Mouse (Mus musculus): ENCODE data around the gene Vcl. TPM values are rescaled to one million over a fixed set of nuclear protein-coding genes. Genes with fewer than 3 reads are reported as not detected.

The Vcl gene
- polyA plus RNA-seq, 1 experiment from 2014 or later = 36.4 TPM

DNA sequence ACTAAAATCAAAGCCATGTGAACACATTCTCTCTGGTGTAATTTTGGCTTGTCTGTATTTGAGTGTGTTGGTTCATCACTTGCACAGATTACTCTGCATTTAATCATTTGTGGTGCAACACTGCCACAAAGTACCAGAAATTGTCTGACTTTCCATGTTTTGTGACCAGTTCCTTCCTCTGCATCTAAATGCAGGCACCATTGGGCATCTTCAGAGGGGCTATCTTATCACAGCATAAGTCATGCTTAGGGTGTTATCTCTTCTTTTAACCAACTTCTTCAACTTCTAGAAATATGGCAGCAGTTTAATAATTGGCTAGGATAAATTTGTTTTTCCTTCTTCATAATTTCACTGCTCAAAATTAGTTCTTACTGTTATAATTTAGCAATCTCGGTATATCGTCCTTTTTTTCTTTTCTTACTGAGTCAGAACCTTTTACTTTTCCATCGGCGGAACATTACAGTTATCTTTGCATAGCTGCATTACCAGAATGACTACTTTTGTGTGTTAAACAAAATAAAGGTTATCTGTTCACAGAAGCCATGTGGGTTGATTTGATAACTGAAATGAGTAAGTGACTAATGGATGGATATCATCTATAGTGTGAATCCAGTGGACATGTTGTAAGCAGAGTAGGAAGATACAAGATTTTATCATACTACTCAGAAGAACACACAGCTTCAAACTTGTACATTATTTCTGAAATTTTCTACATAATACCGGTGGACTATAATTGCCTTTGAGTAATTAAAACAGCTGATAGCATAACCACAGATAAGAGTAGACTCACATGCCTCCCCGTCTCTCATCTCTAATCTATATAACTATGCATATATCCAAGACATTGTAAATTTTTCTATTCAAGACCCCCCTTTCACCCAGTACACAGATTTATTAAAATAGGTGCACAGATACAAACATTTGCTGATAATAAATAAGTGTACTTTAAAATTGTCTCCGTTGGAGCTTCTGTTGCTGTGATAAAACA, 12.3 kb upstream of the Vcl start:
- 87% methylated on average over 7 of the region's 7 CpGs for WGBS
- no peak overlapping the region for H3K4me3 ChIP-seq
- H3K27me3 ChIP-seq = no peaks in the 10 kb centered on the region
- H3K36me3 ChIP-seq = no peaks in the 10 kb centered on the region
- H3K4me1 ChIP-seq = no peaks in the 10 kb centered on the region
- no peak for ATAC-seq (ENCODE audit: insufficient number of reproducible peaks, insufficient read depth, low FRiP score, low TSS enrichment, low read depth)
- H3K9ac ChIP-seq = no peak overlapping the region
- no peak overlapping the region for H3K4me2 ChIP-seq
- H3K9me3 ChIP-seq = no peaks in the 10 kb centered on the region
- H3K27ac ChIP-seq = no peak overlapping the region

DNA sequence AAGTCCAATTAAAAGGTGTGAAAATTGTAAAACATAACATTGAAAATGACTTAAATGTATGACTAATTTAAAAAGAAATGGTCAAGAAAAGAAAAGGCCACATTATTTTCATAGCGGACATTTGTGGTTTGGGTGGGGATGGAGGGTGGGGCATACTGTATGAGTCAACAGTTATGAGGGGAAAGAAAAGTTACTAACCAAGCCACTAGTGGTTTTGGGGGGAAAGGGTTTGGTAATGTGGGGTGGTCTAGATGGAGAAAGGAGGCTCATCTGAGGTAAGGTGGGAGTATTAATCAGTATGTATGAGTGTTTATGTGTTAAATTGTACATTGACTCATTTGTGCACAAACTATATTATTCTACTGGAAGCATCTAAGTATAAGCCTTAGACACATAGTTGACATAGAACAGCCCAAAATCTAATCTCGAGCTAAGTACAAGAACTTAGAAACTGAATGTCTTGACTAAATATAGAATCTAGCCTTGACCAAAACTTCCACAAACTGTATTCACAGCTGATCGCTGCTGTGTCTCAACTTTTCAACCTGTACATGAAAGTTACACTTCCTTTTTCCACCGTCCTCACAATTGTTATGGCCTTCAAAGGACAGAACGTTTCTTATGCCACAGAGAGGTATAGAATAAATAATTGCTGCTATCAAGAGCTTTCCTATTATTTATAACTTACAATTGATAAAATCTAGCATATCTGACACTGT, 5.0 kb upstream of the Vcl start:
- no peak overlapping the region for H3K9ac ChIP-seq
- peaks cover 4% of the 10 kb centered on the region; the same call in 1 of the 2 replicates for H3K4me1 ChIP-seq
- no peak overlapping the region for H3K4me2 ChIP-seq
- H3K4me3 ChIP-seq = no peak overlapping the region
- H3K27me3 ChIP-seq = no peaks in the 10 kb centered on the region
- H3K36me3 ChIP-seq = no peaks in the 10 kb centered on the region
- 83% methylated on average over 5 of the region's 5 CpGs for WGBS
- no peak for ATAC-seq (ENCODE audit: insufficient number of reproducible peaks, insufficient read depth, low FRiP score, low TSS enrichment, low read depth)
- no peak overlapping the region for H3K27ac ChIP-seq
- H3K9me3 ChIP-seq = no peaks in the 10 kb centered on the region

DNA sequence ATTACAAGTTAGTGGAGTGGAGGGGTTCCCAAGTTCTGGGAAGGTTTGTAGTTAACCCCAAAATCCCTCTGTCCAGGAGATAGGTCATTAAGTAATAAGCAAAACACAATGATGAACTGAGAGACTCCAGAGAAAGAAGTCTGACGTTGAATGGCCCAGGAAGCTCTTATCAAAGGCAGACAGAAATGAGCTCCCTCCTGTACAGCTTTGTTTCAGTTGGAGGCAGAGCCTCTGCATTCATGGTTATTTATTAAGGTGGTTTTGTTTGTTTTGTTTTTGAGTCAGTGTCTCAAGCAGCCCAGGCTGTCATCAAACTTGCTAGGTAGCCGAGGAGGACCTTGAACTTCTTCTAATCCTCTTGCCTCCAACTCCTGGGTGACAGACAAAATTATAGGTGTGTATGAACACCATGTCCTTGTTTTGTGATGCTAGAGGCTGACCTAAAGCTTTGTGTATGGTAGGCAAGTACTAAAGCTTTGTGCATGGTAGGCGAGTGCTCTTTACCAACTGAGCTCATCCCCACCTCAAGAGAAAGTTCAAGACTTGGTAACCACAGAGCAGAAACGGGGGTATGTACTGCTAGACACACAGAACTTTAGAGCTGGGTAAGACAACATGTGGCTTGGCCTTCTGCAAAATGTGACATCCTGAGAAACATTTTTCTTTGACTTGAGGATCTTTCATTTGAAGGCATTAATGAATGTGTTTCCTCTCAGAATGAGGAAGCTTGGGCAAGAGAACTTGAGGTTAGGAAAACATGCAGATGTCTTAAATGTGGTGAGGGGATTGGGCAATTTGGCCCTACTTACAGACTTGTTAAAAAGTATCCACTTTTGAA, 1.5 kb upstream of the Vcl start:
- WGBS = 85% methylated on average over 4 of the region's 4 CpGs
- H3K4me3 ChIP-seq = no peak overlapping the region
- no peak overlapping the region for H3K27ac ChIP-seq
- no peak overlapping the region for H3K4me2 ChIP-seq
- H3K4me1 ChIP-seq = peaks cover 21% of the 10 kb centered on the region
- H3K27me3 ChIP-seq = no peaks in the 10 kb centered on the region
- H3K36me3 ChIP-seq = no peaks in the 10 kb centered on the region
- no peaks in the 10 kb centered on the region for H3K9me3 ChIP-seq
- H3K9ac ChIP-seq = no peak overlapping the region
- ATAC-seq (ENCODE audit: insufficient number of reproducible peaks, insufficient read depth, low FRiP score, low TSS enrichment, low read depth) = no peak

DNA sequence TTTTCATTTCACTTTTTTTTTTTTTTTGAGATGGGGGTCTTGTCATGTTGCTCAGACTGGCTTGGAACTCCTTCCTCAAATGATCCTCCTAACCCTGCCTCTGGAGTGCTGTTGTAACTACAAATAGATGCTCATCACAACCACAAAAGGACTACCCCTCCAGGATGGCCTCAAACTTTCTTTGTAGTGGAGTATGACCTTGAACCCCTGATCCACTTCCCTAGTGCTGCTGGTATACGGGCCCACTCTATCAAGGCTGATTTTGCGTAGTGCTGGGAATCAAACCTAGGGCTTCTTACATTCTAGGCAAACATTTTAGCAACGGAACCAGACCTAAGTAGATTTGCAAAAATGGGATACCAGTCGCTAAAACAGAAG, 901 bp upstream of the Vcl start:
- Histone ChIP-seq H3K27ac (peak overlapping the region; percentile 75; the same call in 1 of the 2 replicates), H3K36me3 (no peaks in the 10 kb centered on the region), H3K4me3 (peak overlapping the region; percentile 72), H3K9ac (peak overlapping the region; percentile 72; the same call in 1 of the 2 replicates), H3K27me3 (no peaks in the 10 kb centered on the region), H3K9me3 (no peaks in the 10 kb centered on the region), H3K4me1 (peaks cover 21% of the 10 kb centered on the region), H3K4me2 (peak overlapping the region; percentile 86)
- WGBS = 17% methylated on average over 4 of the region's 4 CpGs
- ATAC-seq (ENCODE audit: insufficient number of reproducible peaks, insufficient read depth, low FRiP score, low TSS enrichment, low read depth) = no peak

DNA sequence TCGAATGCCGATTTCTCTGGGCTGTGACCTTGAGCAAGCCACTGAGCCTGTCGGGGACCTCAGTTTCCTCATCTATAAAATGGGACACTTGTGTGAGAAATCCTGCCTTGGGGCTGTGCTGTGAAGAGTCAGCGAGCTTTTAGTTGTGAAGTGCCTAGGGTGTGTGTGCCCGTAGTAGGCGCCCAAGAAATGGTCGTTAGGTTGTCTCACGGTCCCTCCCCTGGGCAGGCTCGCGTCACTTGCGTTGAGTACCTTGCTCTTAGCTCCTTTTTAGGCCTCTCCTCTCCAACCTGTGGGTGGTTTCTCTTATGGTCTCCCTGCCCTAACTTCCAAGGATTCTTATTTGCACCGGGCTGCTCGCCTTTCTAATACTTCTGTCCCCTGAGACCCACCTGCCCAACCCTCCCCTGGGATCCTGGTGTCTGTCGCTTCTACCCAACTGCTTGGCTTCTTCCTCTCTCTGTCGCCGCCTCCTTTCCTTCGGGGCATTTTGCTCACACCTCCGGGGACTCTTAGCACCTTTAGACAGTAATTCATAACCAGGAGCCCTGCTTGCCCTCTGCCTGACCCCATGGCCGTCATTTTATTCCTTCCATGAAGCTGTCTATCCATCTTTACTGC, 726 bp downstream of the Vcl start:
- Histone ChIP-seq H3K4me3 (peak overlapping the region; percentile 72), H3K36me3 (no peaks in the 10 kb centered on the region), H3K4me2 (peak overlapping the region; percentile 86), H3K27ac (peak overlapping the region; percentile 62), H3K4me1 (peaks cover 21% of the 10 kb centered on the region), H3K9ac (peak overlapping the region; percentile 72), H3K9me3 (no peaks in the 10 kb centered on the region), H3K27me3 (no peaks in the 10 kb centered on the region)
- no peak for ATAC-seq (ENCODE audit: insufficient number of reproducible peaks, insufficient read depth, low FRiP score, low TSS enrichment, low read depth)
- 1% methylated on average over 19 of the region's 19 CpGs for WGBS

DNA sequence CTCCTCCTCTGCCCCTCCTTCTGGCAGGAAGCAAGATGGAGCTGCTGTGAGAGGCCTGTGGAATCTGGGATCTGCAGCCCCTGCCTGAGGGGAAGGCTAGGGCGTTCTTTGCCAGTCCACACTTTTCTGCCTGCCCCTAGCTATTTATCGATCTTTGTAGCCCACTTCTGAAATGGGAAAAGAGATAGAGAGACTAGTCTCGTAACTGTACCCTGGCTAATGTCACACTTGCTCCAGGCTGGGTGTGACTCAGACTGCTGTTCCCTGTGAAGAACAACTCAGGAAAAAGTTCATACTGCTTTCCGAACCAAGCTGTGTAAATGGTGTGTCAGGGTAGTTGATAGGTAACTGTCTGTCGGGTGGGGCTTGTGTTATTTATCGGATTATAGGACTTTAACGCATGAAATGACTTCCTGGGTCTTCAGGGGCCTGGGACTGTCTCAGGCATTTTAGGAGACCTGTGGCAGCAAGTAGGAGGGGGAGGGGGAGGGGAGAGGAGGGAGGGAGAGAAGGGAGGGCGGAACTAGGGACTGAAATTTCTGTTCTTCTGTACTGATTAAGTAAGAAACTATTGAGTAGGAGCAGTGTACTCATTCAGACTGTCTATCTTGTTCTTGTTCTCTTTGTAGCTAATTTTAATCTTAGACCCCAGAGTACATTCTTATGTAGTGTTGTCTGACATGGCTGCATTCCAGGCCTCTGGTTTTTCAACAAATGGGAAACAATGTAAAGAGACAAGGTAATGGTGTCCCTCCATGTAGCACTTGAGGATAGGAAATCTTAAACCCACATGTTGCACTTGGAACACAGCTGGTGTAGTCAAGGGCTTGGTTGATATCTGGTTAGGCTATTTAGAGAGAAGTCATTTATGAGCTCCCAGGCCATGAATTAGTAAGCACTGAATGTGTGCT, 1.5 kb downstream of the Vcl start:
- Histone ChIP-seq H3K9me3 (no peaks in the 10 kb centered on the region), H3K4me1 (peaks cover 21% of the 10 kb centered on the region), H3K4me2 (peak overlapping the region; percentile 86), H3K4me3 (peak overlapping the region; percentile 72), H3K27me3 (no peaks in the 10 kb centered on the region), H3K9ac (peak overlapping the region; percentile 72), H3K27ac (0 out of 2 replicates have a peak overlapping the region, but pooled peaks have one; percentile 62), H3K36me3 (no peaks in the 10 kb centered on the region)
- 23% methylated on average over 8 of the region's 8 CpGs for WGBS
- ATAC-seq (ENCODE audit: insufficient number of reproducible peaks, insufficient read depth, low FRiP score, low TSS enrichment, low read depth) = no peak

DNA sequence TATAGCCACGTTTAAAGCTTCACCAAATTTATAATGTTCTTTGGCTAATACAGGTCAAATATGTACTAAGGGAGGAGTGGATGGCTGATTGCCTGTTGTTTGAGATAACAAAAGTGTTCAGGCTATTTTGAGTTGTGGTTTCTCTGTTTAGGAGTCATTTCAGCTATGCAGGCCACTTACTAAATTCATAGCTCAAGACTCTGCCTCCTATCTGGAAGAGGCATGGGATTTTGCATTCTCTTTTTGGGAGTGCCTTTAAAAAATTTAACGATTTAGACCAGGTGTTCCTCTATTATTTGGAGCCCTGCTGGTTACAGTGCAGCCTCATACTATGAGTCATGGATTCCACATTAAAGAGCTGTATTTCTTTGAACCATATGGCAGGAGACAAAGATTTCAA, 9.2 kb downstream of the Vcl start:
- 56% methylated on average over 2 of the region's 2 CpGs for WGBS
- Histone ChIP-seq H3K27ac (no peak overlapping the region), H3K4me1 (peaks cover 10% of the 10 kb centered on the region), H3K4me3 (no peak overlapping the region), H3K4me2 (no peak overlapping the region), H3K9me3 (no peaks in the 10 kb centered on the region), H3K9ac (0 out of 2 replicates have a peak overlapping the region, but pooled peaks have one; percentile 40), H3K36me3 (no peaks in the 10 kb centered on the region), H3K27me3 (no peaks in the 10 kb centered on the region)
- no peak for ATAC-seq (ENCODE audit: insufficient number of reproducible peaks, insufficient read depth, low FRiP score, low TSS enrichment, low read depth)

DNA sequence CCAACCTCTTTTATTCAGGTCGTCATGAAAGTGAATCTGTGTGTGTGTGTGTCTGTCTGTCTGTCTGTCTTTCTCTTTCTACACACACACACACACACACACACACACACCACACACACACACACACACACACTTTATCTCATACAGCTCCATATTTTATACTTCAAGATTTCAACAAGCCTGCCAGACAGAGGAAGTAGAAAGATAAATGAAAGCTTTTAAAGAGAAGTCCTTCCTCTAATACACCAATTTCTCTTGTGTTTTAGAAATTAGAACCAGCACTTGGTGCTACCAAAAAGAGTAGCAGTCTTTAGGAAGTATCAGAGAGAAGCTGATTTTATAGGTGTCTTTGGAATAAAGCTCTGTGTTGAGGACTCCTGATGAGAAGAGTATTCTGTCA, 9.7 kb downstream of the Vcl start:
- Histone ChIP-seq H3K36me3 (no peaks in the 10 kb centered on the region), H3K4me2 (no peak overlapping the region), H3K27me3 (no peaks in the 10 kb centered on the region), H3K9me3 (no peaks in the 10 kb centered on the region), H3K9ac (no peak overlapping the region), H3K27ac (no peak overlapping the region), H3K4me3 (no peak overlapping the region), H3K4me1 (peaks cover 10% of the 10 kb centered on the region)
- ATAC-seq (ENCODE audit: insufficient number of reproducible peaks, insufficient read depth, low FRiP score, low TSS enrichment, low read depth) = no peak
- 44% methylated on average over 1 of the region's 1 CpGs for WGBS

DNA sequence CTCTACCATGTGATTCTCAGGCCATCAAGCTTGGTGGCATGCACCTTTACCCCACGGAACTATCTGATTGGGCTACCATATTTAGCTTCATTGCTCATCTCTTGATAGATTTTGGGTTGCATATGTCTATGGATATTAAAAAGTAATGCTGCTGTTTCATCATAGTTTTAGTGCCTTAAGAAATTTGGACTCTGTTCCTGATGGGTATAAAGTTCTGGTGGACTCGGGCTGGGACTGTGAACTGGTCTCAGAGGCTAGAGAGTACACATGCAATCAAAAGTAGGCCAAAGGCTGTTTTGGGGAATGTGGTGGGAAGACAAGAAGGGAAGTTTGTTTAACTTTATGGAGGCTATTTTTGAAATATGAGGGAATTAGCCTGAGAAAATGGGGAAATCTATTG, 16.1 kb downstream of the Vcl start:
- Histone ChIP-seq H3K4me1 (peaks cover 7% of the 10 kb centered on the region; the same call in 1 of the 2 replicates), H3K27me3 (no peaks in the 10 kb centered on the region), H3K4me3 (no peak overlapping the region), H3K27ac (no peak overlapping the region), H3K36me3 (no peaks in the 10 kb centered on the region), H3K9ac (no peak overlapping the region), H3K4me2 (no peak overlapping the region), H3K9me3 (no peaks in the 10 kb centered on the region)
- no peak for ATAC-seq (ENCODE audit: insufficient number of reproducible peaks, insufficient read depth, low FRiP score, low TSS enrichment, low read depth)
- 95% methylated on average over 2 of the region's 2 CpGs for WGBS

DNA sequence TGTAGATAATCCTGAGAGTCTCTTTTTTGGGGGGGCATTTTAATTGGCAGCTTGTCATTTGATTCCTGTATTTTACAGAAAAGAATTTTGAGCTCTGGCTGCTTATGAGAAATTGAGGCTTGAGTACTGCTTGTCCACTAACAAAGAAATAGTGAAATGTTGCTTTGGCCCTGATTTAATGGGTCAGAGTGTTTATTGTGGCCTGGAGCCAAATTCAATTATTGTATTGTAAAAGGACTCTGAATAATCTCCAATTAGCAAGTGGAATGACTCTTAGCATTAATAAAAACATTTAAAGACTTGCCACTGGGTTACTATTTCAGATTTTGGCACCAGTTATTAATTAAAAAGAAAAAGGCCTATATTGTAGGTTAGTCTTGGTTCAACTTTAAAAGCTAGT, 26.8 kb downstream of the Vcl start:
- ATAC-seq (ENCODE audit: insufficient number of reproducible peaks, insufficient read depth, low FRiP score, low TSS enrichment, low read depth) = no peak
- H3K9me3 ChIP-seq = no peaks in the 10 kb centered on the region
- H3K36me3 ChIP-seq = no peaks in the 10 kb centered on the region
- no peak overlapping the region for H3K9ac ChIP-seq
- H3K27ac ChIP-seq = no peak overlapping the region
- no peak overlapping the region for H3K4me2 ChIP-seq
- H3K27me3 ChIP-seq = no peaks in the 10 kb centered on the region
- H3K4me3 ChIP-seq = no peak overlapping the region
- H3K4me1 ChIP-seq = 0 out of 2 replicates have a peak, but pooled peaks cover 4% of the 10 kb centered on the region

Data from embryonic facial prominence, embryonic 13.5 days (tissue).